Mouse (Mus musculus) right cerebral cortex, postnatal 10 days (tissue): ENCODE results near the gene Epha4.
A peak's percentile ranks its signal among the peaks of the same experiment; 100 is the strongest.

Experiments
- DNase-seq, 2 experiments: peaks; one replicate each; pipeline ENCODE4 v3.0.0; 2021; ENCODE audit warnings: low spot score in 2 of 2

The Epha4 gene

GRCm38 (mm10) chr1:77446438-77446837 is 68.5 kb downstream of the Epha4 start:
- no peak for DNase-seq

- no peak for DNase-seq
Observed at GRCm38 (mm10) chr1:77444648-77445047, 70.2 kb downstream of the Epha4 start.

GRCm38 (mm10) chr1:77441987-77442386 is 72.9 kb downstream of the Epha4 start:
- DNase-seq, result no peak

- DNase-seq, result no peak
Observed at GRCm38 (mm10) chr1:77441401-77441800, 73.5 kb downstream of the Epha4 start.

GRCm38 (mm10) chr1:77440512-77440911 is 74.4 kb downstream of the Epha4 start:
- no peak for DNase-seq

- DNase-seq, result no peak
Observed at GRCm38 (mm10) chr1:77439383-77440074, 75.4 kb downstream of the Epha4 start.

GRCm38 (mm10) chr1:77438639-77439038 is 76.2 kb downstream of the Epha4 start:
- no peak for DNase-seq

- no peak for DNase-seq
Observed at GRCm38 (mm10) chr1:77437881-77438610, 76.8 kb downstream of the Epha4 start.

GRCm38 (mm10) chr1:77435045-77435444 is 79.8 kb downstream of the Epha4 start:
- DNase-seq, result no peak

GRCm38 (mm10) chr1:77433148-77433547 is 81.7 kb downstream of the Epha4 start:
- no peak for DNase-seq

- no peak for DNase-seq
Observed at GRCm38 (mm10) chr1:77432489-77432888, 82.4 kb downstream of the Epha4 start.

- peak; percentile 39 to 48 for DNase-seq
Observed at GRCm38 (mm10) chr1:77429174-77429573, 85.7 kb downstream of the Epha4 start.

- DNase-seq, result no peak
Observed at GRCm38 (mm10) chr1:77426956-77427355, 87.9 kb downstream of the Epha4 start.

- no peak for DNase-seq
Observed at GRCm38 (mm10) chr1:77425171-77425570, 89.7 kb downstream of the Epha4 start.

- DNase-seq, result no peak
Observed at GRCm38 (mm10) chr1:77421081-77421480, 93.8 kb downstream of the Epha4 start.

GRCm38 (mm10) chr1:77420348-77420747 is 94.5 kb downstream of the Epha4 start:
- DNase-seq, result no peak

- no peak for DNase-seq
Observed at GRCm38 (mm10) chr1:77416872-77417271, 98.0 kb downstream of the Epha4 start.

GRCm38 (mm10) chr1:77412871-77413669 is 101.8 kb downstream of the Epha4 start:
- no peak for DNase-seq

- DNase-seq, result peak; percentile 43 to 48
Observed at GRCm38 (mm10) chr1:77412285-77412684, 102.6 kb downstream of the Epha4 start.

- no peak for DNase-seq
Observed at GRCm38 (mm10) chr1:77411222-77411621, 103.7 kb downstream of the Epha4 start.

GRCm38 (mm10) chr1:77410716-77411115 is 104.2 kb downstream of the Epha4 start:
- no peak for DNase-seq

GRCm38 (mm10) chr1:77410153-77410552 is 104.7 kb downstream of the Epha4 start:
- DNase-seq, result peak in 1 of 2 experiments; percentile 57
